Mouse (Mus musculus): Measurements from ENCODE around the gene Atp6v1c2. TPM values are rescaled to one million over a fixed set of nuclear protein-coding genes. Genes with fewer than 3 reads are reported as not detected.

Atp6v1c2 gene
- not detected in 2 replicates for polyA plus RNA-seq (2012)

DNA sequence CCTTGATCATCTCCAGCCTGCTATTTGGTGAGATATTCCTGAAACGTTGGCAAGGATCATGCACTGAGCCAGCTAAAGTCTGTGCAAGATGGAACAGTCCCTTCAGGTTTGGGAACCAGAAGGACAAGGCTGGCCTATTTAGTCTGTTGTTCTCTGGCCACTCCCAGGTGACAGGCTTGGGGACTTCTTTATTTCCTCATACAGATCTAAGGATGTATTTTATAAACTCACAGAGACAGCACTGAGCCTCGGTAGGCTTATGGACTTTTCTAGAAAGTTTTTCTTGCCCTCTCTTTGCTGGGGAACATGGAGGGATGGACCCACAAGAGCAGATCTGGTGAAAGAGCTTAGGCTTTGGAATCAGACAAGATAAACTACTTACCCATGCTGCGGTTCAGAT, at the start of gene Atp6v1c2:
Gene Atp6v1c2, minus strand, starts transcription at position 101 of the 400 bp plus-strand sequence.

DNA sequence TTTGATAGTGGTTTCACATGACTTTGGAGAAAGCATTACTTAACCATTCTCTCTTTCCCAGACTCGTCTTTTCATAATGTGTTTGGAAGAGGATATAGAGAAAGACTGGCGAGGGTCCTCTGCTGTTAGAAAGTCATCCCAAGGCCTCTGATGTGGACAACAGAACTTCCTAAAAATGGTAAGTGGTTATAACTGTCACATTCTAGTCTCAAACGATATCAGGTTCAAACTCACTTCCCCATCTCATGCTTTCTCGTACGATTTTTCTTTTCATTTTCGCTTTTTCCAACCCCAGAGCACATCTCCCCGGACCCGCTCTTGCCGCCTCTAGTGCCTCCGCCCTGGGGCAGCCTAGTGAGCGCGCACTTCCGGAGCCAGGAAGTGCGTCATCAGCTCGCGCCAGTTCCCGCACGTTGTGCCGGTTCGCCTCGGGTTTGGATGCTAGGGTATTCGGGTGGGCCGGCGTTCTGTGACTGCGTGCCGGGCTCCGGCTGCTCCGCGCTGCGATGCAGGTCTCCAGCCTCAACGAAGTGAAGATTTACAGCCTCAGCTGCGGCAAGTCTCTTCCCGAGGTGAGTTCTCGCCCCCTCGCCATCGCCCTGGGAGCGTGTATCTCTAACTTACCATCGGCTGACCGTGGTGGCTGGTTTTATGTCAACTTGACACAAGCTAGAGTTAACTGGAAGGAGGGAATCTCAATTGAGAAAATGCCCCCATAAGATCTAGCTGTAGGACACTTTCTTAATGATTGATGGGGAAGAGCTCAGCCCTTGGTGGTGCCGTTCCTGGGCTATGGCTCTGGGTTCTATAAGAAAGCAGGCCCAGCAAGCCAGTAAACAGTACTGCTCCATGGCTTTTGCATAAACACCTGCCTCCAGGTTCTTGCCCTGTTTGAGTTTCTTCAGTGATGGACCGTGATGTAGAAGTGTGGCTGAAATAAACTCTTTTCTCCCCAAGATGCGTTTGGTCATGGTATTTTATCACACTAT, 19.2 kb upstream of the Atp6v1c2 start, which contains the start of gene Nol10:
Gene Nol10, plus strand, starts transcription at position 411 of the 989 bp plus-strand sequence.

DNA sequence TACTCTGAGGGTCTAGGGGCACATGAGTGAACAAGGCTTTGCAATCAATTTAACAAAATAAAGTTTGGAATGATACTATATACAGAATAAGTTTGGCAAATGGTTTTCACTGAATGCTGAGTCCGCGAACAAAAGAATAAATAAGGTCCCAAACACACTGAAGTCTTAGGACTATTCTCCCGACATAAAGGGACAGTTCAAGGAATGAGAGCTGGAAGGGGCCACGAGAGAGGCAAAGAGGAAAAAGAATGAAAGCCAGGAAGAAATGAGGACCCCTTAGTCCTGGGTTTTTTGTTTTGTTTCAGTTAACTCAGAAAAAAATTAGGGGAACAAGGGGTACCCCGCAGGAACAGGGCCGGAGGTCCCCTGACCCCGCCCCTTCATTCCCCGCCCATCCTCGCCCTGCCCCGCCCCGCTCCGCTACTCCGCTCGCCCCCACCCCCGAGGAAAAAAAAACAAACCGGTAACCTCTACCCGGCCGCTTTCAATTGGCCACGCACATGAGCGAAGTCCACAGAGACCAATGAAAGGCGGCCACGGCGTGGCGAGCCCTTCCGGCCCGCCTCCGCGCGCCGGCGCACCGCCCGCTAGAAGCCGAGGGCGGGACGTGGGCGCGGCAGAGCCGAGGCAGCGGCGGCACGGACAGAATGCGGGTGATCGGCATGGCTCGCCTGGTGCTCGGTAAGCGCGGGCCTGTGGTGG, 63.0 kb downstream of the Atp6v1c2 start, which contains the start of gene Pdia6:
Gene Pdia6, plus strand, starts transcription at position 575 of the 702 bp plus-strand sequence.

Other genes starting within 250 kb of the Atp6v1c2 start
- 0.05 TPM in 1 of 2 replicates, not detected in the other for gene Kcnf1, start 152.5 kb downstream of the Atp6v1c2 start, polyA plus RNA-seq (2012)
- 61.3 and 63.6 TPM in 2 replicates for gene Pdia6, start 62.8 kb downstream of the Atp6v1c2 start, polyA plus RNA-seq (2012)
- 7.2 and 7.7 TPM in 2 replicates for gene Nol10, start 19.1 kb upstream of the Atp6v1c2 start, polyA plus RNA-seq (2012)
- gene Odc1, start 215.4 kb upstream of the Atp6v1c2 start, polyA plus RNA-seq (2012) = 82.7 and 89.3 TPM in 2 replicates

Measured in megakaryocyte-erythroid progenitor cell, adult 5 weeks (primary cell).